Mouse (Mus musculus): ENCODE results near the gene Crygb. TPM values are rescaled to one million over a fixed set of nuclear protein-coding genes. Genes with fewer than 3 reads are reported as not detected.

Gene Crygb
- polyA plus RNA-seq (2012; rRNA removed), result not detected in 2 replicates

DNA sequence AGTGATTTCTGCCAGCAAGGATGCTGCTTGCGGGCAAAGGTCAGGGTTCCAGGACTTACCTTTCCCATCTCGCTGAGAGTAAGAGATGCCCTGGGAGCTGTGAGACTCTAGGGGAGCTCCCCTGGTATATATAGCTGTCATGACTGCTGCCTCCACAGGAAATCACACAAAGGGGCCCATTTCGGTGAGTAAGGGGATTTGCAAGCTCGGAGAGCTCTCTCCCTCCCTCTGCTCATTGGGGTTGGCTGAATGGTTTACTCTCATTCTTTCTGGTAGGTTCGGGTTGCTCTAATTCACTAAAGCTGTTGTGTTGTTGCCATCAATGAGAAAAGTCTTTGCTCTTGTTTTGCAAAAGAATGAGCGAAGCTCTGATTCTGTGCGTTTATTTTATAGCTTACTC lies at the start of gene Crygb:
Crygb (minus strand) TSS at position 101 of the 400 bp plus-strand sequence.
- H3K4me3 ChIP-seq (ENCODE audit: control insufficient read depth, low read depth, low read length), result no peak within 1 kb of the TSS
- H3K27me3 ChIP-seq (ENCODE audit: control insufficient read depth, insufficient read depth, low read length), result no peaks in the 10 kb centered on the region
- H3K36me3 ChIP-seq (ENCODE audit: control insufficient read depth, insufficient read depth, low read length), result no peaks in the 10 kb centered on the region
- H3K27ac ChIP-seq (ENCODE audit: control insufficient read depth, insufficient read depth, low read depth, low read length), result no peak within 1 kb of the TSS
- H3K4me1 ChIP-seq (ENCODE audit: control insufficient read depth, insufficient read depth, low read length), result no peaks in the 10 kb centered on the region; the same call in 1 of the 2 replicates
- TF ChIP-seq POLR2A (IDR thresholded peaks at IDR 0.05; ENCODE audit: control insufficient read depth, low read depth, low read length) (no peak), CTCF (IDR thresholded peaks at IDR 0.05; ENCODE audit: control insufficient read depth, insufficient read depth, insufficient replicate concordance, low read depth, low read length) (no peak)

DNA sequence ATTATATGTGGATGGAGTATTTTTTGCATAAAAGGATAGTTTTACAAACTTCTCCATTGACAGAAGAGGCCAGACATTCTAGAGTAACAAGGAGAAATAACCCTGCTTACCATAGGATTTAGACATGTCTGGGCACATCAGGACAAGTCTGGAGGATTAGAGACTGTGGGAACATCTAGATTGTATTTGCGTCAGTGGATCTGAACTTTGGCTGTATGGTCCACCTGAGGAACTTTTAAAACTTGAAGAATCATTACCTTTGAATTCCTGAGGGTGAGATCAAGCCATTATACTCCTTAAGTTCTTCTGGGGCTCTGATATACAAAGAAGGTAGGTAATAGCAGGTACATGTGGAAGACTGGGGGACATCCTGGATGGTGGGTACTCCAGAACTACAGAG lies 49.6 kb upstream of the Crygb start:
- Histone ChIP-seq H3K36me3 (ENCODE audit: control insufficient read depth, insufficient read depth, low read length) (no peaks in the 10 kb centered on the region), H3K4me1 (ENCODE audit: control insufficient read depth, insufficient read depth, low read length) (no peaks in the 10 kb centered on the region), H3K27me3 (ENCODE audit: control insufficient read depth, insufficient read depth, low read length) (no peaks in the 10 kb centered on the region), H3K27ac (ENCODE audit: control insufficient read depth, insufficient read depth, low read depth, low read length) (no peak overlapping the region), H3K4me3 (ENCODE audit: control insufficient read depth, low read depth, low read length) (no peak overlapping the region)
- TF ChIP-seq POLR2A (IDR thresholded peaks at IDR 0.05; ENCODE audit: control insufficient read depth, low read depth, low read length) (no peak), CTCF (IDR thresholded peaks at IDR 0.05; ENCODE audit: control insufficient read depth, insufficient read depth, insufficient replicate concordance, low read depth, low read length) (no peak)

- H3K4me1 ChIP-seq (ENCODE audit: control insufficient read depth, insufficient read depth, low read length), result no peaks in the 10 kb centered on the region
- no peak overlapping the region for H3K27ac ChIP-seq (ENCODE audit: control insufficient read depth, insufficient read depth, low read depth, low read length)
- no peaks in the 10 kb centered on the region for H3K36me3 ChIP-seq (ENCODE audit: control insufficient read depth, insufficient read depth, low read length)
- H3K4me3 ChIP-seq (ENCODE audit: control insufficient read depth, low read depth, low read length), result no peak overlapping the region
- TF ChIP-seq POLR2A (IDR thresholded peaks at IDR 0.05; ENCODE audit: control insufficient read depth, low read depth, low read length), result no peak
- TF ChIP-seq CTCF (IDR thresholded peaks at IDR 0.05; ENCODE audit: control insufficient read depth, insufficient read depth, insufficient replicate concordance, low read depth, low read length), result no peak
- no peaks in the 10 kb centered on the region for H3K27me3 ChIP-seq (ENCODE audit: control insufficient read depth, insufficient read depth, low read length)
Measured at GRCm38 (mm10) chr1:65130226-65130625, 48.1 kb upstream of the Crygb start.

GRCm38 (mm10) chr1:65129634-65130180 lies 47.6 kb upstream of the Crygb start:
- no peak overlapping the region for H3K4me3 ChIP-seq (ENCODE audit: control insufficient read depth, low read depth, low read length)
- H3K36me3 ChIP-seq (ENCODE audit: control insufficient read depth, insufficient read depth, low read length), result no peaks in the 10 kb centered on the region
- TF ChIP-seq POLR2A (IDR thresholded peaks at IDR 0.05; ENCODE audit: control insufficient read depth, low read depth, low read length) (no peak), CTCF (IDR thresholded peaks at IDR 0.05; ENCODE audit: control insufficient read depth, insufficient read depth, insufficient replicate concordance, low read depth, low read length) (no peak)
- H3K27me3 ChIP-seq (ENCODE audit: control insufficient read depth, insufficient read depth, low read length), result no peaks in the 10 kb centered on the region
- H3K4me1 ChIP-seq (ENCODE audit: control insufficient read depth, insufficient read depth, low read length), result no peaks in the 10 kb centered on the region
- no peak overlapping the region for H3K27ac ChIP-seq (ENCODE audit: control insufficient read depth, insufficient read depth, low read depth, low read length)

DNA sequence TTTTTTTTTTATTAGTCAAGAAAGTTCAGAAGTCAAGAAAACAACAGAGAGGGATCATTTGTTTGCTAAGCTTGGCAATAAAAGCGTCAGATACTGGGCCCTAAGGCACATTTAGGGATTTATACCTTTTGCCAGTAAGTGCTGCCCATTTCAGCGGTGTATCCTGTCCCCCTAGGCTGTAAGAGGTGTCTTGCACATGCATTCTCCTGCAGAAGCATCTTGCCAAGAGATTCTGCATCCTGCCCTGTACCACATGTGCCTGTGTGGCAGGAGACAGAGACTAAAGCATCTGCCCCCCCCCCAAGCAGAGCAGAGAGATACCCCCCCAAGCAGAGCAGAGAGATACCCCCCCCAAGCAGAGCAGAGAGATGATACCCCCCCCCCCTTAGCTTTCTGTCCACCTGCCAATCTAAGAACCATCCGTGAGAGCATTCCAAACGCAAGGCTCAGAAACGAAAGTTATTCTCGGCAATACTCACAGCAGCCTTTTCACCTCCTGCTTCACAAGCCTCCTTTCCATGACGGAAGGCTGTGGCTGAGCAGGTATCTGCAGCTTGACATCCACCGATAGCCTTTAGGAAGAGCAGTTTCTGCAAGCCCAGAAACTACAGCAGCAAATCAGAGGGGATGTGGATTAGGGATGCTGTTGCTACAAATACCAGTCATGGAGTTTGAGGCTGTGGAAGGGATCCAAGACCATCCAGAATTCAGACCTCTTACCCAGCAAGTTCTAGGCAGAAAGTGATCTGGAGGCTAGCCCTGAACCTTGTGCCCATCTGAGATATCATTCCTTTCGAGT lies 40.7 kb upstream of the Crygb start, which contains the start of gene D630023F18Rik:
D630023F18Rik (minus strand) TSS at position 641 of the 799 bp plus-strand sequence.
- no peaks in the 10 kb centered on the region for H3K36me3 ChIP-seq (ENCODE audit: control insufficient read depth, insufficient read depth, low read length)
- H3K4me3 ChIP-seq (ENCODE audit: control insufficient read depth, low read depth, low read length), result no peak within 1 kb of the TSS
- H3K27me3 ChIP-seq (ENCODE audit: control insufficient read depth, insufficient read depth, low read length), result no peaks in the 10 kb centered on the region
- TF ChIP-seq CTCF (IDR thresholded peaks at IDR 0.05; ENCODE audit: control insufficient read depth, insufficient read depth, insufficient replicate concordance, low read depth, low read length) (no peak), POLR2A (IDR thresholded peaks at IDR 0.05; ENCODE audit: control insufficient read depth, low read depth, low read length) (no peak)
- H3K27ac ChIP-seq (ENCODE audit: control insufficient read depth, insufficient read depth, low read depth, low read length), result no peak within 1 kb of the TSS
- H3K4me1 ChIP-seq (ENCODE audit: control insufficient read depth, insufficient read depth, low read length), result no peaks in the 10 kb centered on the region

- Histone ChIP-seq H3K4me3 (ENCODE audit: control insufficient read depth, low read depth, low read length) (no peak within 1 kb of the TSS), H3K27ac (ENCODE audit: control insufficient read depth, insufficient read depth, low read depth, low read length) (no peak within 1 kb of the TSS), H3K4me1 (ENCODE audit: control insufficient read depth, insufficient read depth, low read length) (no peaks in the 10 kb centered on the region), H3K27me3 (ENCODE audit: control insufficient read depth, insufficient read depth, low read length) (no peaks in the 10 kb centered on the region), H3K36me3 (ENCODE audit: control insufficient read depth, insufficient read depth, low read length) (no peaks in the 10 kb centered on the region)
- TF ChIP-seq CTCF (IDR thresholded peaks at IDR 0.05; ENCODE audit: control insufficient read depth, insufficient read depth, insufficient replicate concordance, low read depth, low read length), result no peak
- TF ChIP-seq POLR2A (IDR thresholded peaks at IDR 0.05; ENCODE audit: control insufficient read depth, low read depth, low read length), result no peak
Measured at GRCm38 (mm10) chr1:65119438-65119837, 37.4 kb upstream of the Crygb start, which contains the start of gene Gm28845. Gm28845 (minus strand) TSS chr1:65119558.

DNA sequence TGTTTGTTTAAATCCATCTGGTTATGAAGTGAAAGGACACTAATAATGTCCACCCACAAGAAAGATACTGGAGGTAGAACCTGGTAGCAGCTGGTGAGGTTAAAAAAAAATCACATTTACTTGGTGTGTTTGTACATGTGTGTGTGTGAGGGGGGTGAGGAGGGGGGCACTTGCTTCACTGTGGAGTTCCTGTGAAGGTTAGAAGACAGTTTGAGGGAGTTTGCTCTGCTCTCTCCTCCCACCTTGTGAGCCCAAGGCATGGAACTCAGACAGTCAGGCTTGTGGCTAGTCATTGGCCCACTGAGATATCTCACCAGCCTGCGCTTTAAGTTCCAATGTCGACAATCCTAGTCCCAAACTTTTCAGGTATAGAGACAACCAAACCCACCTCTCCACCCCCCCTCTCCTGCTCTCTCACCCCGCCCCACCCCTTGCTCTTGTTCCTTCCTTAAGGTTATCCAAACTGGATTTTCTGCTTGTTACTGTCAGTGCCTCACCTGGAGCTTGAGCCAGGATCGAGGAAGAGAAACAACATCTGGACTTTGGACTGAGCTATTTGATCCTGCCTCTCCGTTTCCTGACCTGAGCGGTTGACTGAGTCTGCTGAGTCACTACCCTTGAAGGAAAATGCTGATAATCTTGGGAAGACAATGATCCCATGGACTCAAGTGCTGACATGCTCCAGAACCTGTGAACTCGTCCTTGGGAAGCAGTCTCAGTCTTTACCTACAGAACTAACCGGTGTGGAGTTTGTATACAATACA lies 36.2 kb upstream of the Crygb start:
- H3K27ac ChIP-seq (ENCODE audit: control insufficient read depth, insufficient read depth, low read depth, low read length), result no peak overlapping the region
- TF ChIP-seq CTCF (IDR thresholded peaks at IDR 0.05; ENCODE audit: control insufficient read depth, insufficient read depth, insufficient replicate concordance, low read depth, low read length) (no peak), POLR2A (IDR thresholded peaks at IDR 0.05; ENCODE audit: control insufficient read depth, low read depth, low read length) (no peak)
- H3K36me3 ChIP-seq (ENCODE audit: control insufficient read depth, insufficient read depth, low read length), result no peaks in the 10 kb centered on the region
- no peaks in the 10 kb centered on the region for H3K4me1 ChIP-seq (ENCODE audit: control insufficient read depth, insufficient read depth, low read length)
- H3K4me3 ChIP-seq (ENCODE audit: control insufficient read depth, low read depth, low read length), result no peak overlapping the region
- H3K27me3 ChIP-seq (ENCODE audit: control insufficient read depth, insufficient read depth, low read length), result no peaks in the 10 kb centered on the region

Data from testis, adult 2 months (tissue).